Mouse (Mus musculus) right cerebral cortex, postnatal 4 days (tissue): Measurements from ENCODE around the gene Mfsd6.
A peak's percentile ranks its signal among the peaks of the same experiment; 100 is the strongest.

Experiments
- DNase-seq: peaks from one replicate; pipeline ENCODE4 v3.0.0-alpha.2; 2022

The Mfsd6 gene

GRCm38 (mm10) chr1:52638101-52638500, 89.2 kb downstream of the Mfsd6 start:
- DNase-seq, result no peak

DNA sequence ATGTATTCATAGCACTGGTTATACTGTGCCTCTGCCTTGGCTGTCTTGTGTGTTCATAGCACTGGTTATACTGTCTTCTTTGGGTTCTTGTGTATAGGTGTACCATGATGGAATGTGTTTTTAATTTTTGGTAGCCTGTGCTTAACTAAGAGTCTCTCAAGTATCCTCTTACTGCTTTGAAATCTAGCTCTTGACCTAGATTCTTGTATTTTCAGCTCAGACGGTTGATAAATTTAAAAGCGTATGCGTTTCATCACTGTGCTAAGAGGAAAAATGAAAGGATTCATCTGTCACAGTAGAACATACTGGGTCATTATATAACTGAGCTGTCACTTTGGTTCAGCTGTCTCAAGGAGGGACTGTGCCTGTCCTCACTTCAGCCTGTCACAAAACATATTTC, 91.3 kb downstream of the Mfsd6 start:
- no peak for DNase-seq

- DNase-seq, result no peak
Observed at GRCm38 (mm10) chr1:52634251-52634650, 93.0 kb downstream of the Mfsd6 start.

GRCm38 (mm10) chr1:52631570-52631969, 95.7 kb downstream of the Mfsd6 start:
- no peak for DNase-seq

DNA sequence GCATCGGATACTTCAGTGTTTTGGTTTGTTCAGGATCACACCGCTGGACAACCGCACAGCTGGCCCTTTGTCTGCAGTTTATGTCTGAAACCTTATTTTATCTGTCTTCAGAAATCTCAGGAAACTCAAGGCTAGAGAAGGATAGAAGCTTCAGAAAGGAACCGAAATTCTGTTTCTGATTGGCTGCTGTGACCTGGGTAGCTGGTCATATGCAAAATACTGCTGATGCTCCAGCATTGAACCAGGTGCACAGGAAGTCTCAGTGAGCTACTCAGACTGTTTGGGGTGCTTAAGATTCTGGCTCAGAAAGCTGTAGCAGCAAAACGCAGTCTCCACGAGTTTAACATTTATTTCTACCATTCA, 96.3 kb downstream of the Mfsd6 start:
- no peak for DNase-seq

DNA sequence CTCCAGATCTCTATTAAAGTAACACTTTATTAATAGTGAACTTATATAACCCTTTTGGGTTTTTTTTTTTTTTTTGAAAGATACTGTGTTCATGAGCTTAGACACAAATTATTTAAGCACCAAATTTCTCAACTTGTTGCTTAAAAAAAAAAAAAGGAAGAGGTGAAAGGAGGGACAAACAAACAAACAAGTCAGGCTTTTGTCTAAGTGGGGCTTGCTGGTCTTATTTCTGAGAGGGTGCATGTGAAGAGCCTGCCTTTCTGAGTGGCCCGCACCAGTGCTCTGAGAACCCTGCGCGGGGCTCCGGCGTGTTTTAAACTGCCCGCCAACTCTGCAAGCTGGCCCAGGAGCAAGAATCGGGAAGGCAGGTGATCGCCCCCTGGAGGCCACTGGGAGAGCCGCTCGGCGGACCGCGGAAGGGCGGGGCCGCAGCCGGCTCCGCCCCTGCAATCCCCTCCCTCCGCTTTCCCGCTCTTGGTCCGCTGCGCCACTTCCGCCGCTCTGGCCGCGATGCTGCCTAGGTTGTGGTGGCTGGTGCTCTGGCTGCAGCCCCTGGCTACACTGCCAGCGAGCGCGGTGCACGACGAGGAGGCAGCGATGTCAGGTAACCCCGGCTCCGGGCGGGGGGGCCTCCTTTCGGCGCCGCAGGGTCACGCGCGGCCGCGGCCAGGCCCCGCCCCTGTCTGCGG, 96.9 kb downstream of the Mfsd6 start, which contains the start of gene Nemp2:
Gene Nemp2 (plus strand): TSS at position 456 of the 689 bp plus-strand sequence.
- DNase-seq, result peak; percentile 97

GRCm38 (mm10) chr1:52620442-52620841, 106.8 kb downstream of the Mfsd6 start:
- DNase-seq, result no peak

- DNase-seq, result no peak
Observed at GRCm38 (mm10) chr1:52618217-52618616, 109.0 kb downstream of the Mfsd6 start.

- no peak for DNase-seq
Observed at GRCm38 (mm10) chr1:52608486-52608885, 118.8 kb downstream of the Mfsd6 start.

DNA sequence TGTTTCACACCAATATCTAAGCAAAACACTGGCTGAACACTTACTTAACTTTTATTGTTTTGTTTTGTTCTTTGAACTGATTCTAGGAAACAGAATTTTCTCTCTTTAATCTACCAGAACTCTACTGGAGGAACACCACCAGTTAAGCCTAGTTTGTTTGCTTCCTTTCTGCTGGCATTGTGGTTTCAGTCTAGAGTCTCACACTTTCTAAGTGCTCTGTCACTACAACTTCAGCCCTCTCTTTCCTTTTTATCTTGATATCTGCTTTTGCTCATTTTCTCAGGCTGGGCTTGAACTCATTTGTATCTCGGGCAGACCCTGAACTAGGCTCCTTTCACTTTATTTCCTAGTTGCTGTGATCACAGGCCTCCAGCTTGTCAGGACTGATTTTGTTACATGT, 119.6 kb downstream of the Mfsd6 start:
- no peak for DNase-seq
